Mouse (Mus musculus): ENCODE measurements around the gene Emd. TPM values are rescaled to one million over a fixed set of nuclear protein-coding genes. Genes with fewer than 3 reads are reported as not detected.

Emd gene
- 12.4 and 12.5 TPM in 2 replicates for polyA plus RNA-seq (2015; fragmentation: Nextera tagmentation; extraction: Ambion mirVana)

DNA sequence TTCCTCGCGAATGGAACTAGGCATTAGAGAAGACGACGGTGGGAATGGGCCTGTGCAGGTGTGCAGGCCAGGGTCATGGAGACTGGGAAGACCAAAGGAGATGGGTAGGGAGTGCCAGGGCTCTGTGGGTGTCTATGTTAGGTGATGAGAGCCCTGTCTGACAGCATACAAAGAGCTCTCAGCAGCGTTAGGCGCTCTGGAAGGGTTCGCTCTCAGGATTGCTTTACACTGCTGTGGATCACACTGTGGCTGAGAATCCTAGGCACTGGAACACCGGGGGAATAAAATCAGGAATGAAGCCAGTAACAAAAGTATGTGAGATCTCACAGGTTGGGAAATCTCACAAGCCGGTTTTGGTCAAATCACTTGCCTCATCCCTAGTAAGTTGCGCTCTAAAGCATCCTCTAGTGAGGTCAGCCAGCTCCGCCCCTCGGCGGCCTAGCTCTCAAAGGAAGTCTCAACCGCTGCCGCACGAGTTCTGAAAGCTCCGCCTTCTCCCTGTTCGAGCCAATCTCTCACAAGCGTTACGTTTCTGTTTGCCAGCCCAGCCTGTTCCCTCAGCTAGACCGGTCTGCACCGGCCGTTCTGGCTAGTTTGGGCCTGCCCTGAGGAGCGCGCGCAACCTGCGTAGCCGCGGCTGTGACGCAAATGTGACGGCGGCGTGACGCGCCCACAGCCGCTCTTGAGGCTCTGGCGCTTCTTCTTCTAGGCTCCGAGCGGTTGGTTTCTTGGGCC, at the start of gene Emd:
TSS of gene Emd (plus strand) at position 535 of the 735 bp plus-strand sequence.

GRCm38 (mm10) chrX:74249615-74250014, 4.9 kb upstream of the Emd start, which contains the start of gene Flna:
TSS of gene Flna (minus strand) at chrX:74249820.

DNA sequence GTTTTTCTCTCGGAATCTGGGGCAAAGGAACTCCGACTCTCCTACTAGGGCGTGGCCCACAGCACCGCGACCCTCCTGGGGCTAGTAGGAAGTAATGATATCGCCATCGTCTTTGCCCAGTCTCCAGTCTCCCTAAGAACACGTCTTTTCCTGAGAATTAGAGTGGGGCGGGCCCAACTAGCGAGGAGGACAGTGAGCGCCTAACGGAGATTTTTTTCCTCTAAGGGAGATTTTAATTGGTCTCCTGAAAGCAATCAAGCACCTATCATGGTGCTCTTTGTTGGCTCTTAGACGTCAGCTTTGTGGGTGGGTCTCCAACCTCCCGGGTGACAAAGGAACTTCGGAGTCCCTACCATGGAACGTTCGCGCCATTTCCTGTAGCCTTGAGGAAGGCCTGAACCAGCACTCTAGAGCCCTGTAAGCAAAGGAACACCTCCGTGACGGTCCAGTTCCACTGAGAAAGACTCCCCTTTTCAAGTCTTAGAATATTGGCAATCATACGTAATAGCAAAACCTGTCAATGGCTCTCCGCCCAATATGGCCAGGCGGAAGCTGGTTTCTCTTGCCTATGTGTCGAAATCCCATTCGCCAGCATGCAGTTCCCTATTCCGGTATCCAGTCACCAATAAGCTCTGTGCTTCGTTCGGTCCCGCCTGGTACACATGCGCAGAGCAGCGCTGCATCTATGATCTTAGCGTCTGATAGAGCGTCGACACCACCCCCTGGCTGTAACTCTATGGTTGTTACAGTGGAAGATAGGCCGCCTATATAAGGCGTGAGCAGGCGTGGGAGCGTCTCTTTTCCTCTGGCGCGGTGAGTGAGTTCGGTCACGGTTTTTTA, 15.8 kb downstream of the Emd start, which contains the start of gene Rpl10:
TSS of gene Rpl10 (plus strand) at position 751 of the 840 bp plus-strand sequence.

DNA sequence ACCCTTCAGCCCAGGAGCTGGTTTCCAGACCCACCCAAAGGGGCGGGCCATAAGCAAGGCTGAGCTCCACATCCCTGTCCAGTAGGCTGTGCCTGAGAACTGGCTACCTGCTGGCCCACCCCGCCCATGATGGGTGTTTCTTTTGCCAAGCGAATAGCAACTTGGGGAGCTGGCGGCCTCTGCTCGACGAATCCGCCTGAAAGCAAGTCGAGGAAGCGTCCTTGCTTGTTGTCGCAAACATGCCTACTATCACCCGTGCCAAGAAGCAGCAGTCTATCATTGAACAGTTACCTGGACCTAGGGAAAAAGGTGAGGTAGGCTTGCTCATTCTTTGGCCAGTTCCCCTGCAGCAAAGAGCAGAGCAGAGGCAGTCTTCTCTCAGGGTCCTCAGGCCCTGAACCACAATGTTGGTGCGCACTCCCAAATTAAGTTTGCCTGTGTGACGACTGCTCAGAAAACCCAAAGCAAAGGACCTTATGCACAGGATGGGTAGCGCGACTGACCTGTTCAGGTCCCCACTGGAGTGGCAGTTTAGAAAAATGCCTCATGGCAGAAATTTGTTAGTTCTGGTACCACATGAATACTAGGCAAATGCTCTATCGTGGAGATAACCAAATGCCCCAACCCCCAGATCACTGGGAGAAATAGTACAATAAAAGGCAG, 27.4 kb downstream of the Emd start, which contains the start of the genes Taz and Dnase1l1:
TSS of gene Taz (plus strand) at position 181 of the 663 bp plus-strand sequence.
TSS of gene Dnase1l1 (minus strand) at position 606 of the 663 bp plus-strand sequence.

GRCm38 (mm10) chrX:74296538-74297448, 42.3 kb downstream of the Emd start, which contains the start of gene Atp6ap1:
TSS of gene Atp6ap1 (plus strand) at chrX:74297097.

DNA sequence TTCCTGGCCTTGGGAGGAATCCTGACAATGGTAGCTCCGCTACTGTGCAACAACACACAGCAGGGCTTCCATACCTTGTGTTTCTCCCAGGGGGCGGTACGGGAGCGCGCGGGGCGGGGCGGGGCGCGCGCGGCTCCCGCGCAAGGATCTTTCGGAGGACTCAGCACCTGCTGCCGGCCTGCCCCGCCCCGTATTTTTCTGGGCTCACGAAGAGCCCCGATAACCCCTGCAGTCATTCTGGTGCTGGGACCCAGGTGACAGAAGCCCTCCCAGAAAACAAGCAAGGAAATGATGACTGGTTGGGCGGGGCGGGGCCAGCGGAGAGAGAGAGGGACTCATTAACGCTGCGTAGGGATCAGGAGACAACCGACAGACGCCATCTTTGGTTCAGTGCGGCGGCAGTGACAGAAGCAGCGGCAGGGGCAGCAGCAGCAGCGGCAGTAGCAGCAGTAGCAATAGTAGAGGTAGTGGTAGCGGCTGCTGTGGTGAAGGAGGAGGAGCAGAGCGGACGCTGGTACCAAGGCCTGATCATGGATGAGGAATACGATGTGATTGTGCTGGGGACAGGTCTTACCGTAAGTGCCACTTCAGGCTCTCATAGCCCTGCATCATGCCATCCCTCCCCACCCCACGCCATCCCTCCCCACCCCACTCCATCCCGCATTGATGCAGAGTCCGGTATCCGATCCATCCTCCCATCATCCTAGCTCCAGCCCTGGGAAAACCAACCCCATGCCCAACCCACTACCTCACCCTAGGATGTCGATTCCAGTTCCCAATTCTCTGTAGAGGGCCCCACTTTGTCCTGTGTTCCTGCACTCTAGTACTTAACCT, 50.6 kb downstream of the Emd start, which contains the start of gene Gdi1:
TSS of gene Gdi1 (plus strand) at position 132 of the 834 bp plus-strand sequence.

Small RNA genes lying within 50 kb of the gene (microRNA-seq; reads per million reads assigned to microRNA genes)
- gene Mir7091 (ENCODE audit: borderline replicate concordance, insufficient number of aligned reads), result not detected

Other genes with a start within 250 kb of the Emd start
- 41.3 and 70.0 TPM in 2 replicates for gene Irak1, start 230.8 kb upstream of the Emd start, polyA plus RNA-seq (2015; fragmentation: Nextera tagmentation; extraction: Ambion mirVana)
- 0.25 TPM in 1 of 2 replicates, not detected in the other for gene Opn1mw, start 127.2 kb upstream of the Emd start, polyA plus RNA-seq (2015; fragmentation: Nextera tagmentation; extraction: Ambion mirVana)
- gene Mecp2, start 119.3 kb upstream of the Emd start, polyA plus RNA-seq (2015; fragmentation: Nextera tagmentation; extraction: Ambion mirVana), result 5.3 and 10.1 TPM in 2 replicates
- not detected in 2 replicates for gene Tex28, start 86.8 kb upstream of the Emd start, polyA plus RNA-seq (2015; fragmentation: Nextera tagmentation; extraction: Ambion mirVana)
- not detected in 2 replicates for gene Tktl1, start 77.4 kb upstream of the Emd start, polyA plus RNA-seq (2015; fragmentation: Nextera tagmentation; extraction: Ambion mirVana)
- gene Flna, start 4.9 kb upstream of the Emd start, polyA plus RNA-seq (2015; fragmentation: Nextera tagmentation; extraction: Ambion mirVana), result 59.1 and 60.0 TPM in 2 replicates
- gene Rpl10, start 16.1 kb downstream of the Emd start, polyA plus RNA-seq (2015; fragmentation: Nextera tagmentation; extraction: Ambion mirVana), result 795 and 803 TPM in 2 replicates
- 63.7 and 108 TPM in 2 replicates for gene Taz, start 27.2 kb downstream of the Emd start, polyA plus RNA-seq (2015; fragmentation: Nextera tagmentation; extraction: Ambion mirVana)
- 19.2 and 21.0 TPM in 2 replicates for gene Dnase1l1, start 27.6 kb downstream of the Emd start, polyA plus RNA-seq (2015; fragmentation: Nextera tagmentation; extraction: Ambion mirVana)
- 107 and 140 TPM in 2 replicates for gene Atp6ap1, start 42.4 kb downstream of the Emd start, polyA plus RNA-seq (2015; fragmentation: Nextera tagmentation; extraction: Ambion mirVana)
- 158 and 175 TPM in 2 replicates for gene Gdi1, start 50.3 kb downstream of the Emd start, polyA plus RNA-seq (2015; fragmentation: Nextera tagmentation; extraction: Ambion mirVana)
- gene Fam50a, start 58.3 kb downstream of the Emd start, polyA plus RNA-seq (2015; fragmentation: Nextera tagmentation; extraction: Ambion mirVana), result 38.3 and 51.4 TPM in 2 replicates
- gene Plxna3, start 74.4 kb downstream of the Emd start, polyA plus RNA-seq (2015; fragmentation: Nextera tagmentation; extraction: Ambion mirVana), result 4.2 and 6.4 TPM in 2 replicates
- gene Lage3, start 98.9 kb downstream of the Emd start, polyA plus RNA-seq (2015; fragmentation: Nextera tagmentation; extraction: Ambion mirVana), result 150 and 170 TPM in 2 replicates
- gene Ubl4a, start 118.5 kb downstream of the Emd start, polyA plus RNA-seq (2015; fragmentation: Nextera tagmentation; extraction: Ambion mirVana), result 61.6 and 67.4 TPM in 2 replicates
- 15.6 and 28.1 TPM in 2 replicates for gene Slc10a3, start 118.7 kb downstream of the Emd start, polyA plus RNA-seq (2015; fragmentation: Nextera tagmentation; extraction: Ambion mirVana)
- gene Fam3a, start 138.6 kb downstream of the Emd start, polyA plus RNA-seq (2015; fragmentation: Nextera tagmentation; extraction: Ambion mirVana), result 27.4 and 32.8 TPM in 2 replicates
- gene Ikbkg, start 138.6 kb downstream of the Emd start, polyA plus RNA-seq (2015; fragmentation: Nextera tagmentation; extraction: Ambion mirVana), result 12.7 and 15.7 TPM in 2 replicates
- gene G6pdx, start 174.5 kb downstream of the Emd start, polyA plus RNA-seq (2015; fragmentation: Nextera tagmentation; extraction: Ambion mirVana), result 34.2 and 68.2 TPM in 2 replicates
- 0.28 TPM in 1 of 2 replicates, not detected in the other for gene Gm6880, start 226.7 kb downstream of the Emd start, polyA plus RNA-seq (2015; fragmentation: Nextera tagmentation; extraction: Ambion mirVana)